Mouse (Mus musculus): ENCODE measurements around the gene Mettl1.
A peak's percentile ranks its signal among the peaks of the same experiment; 100 is the strongest.
"Not testable (repeated sequence)": the region's sequence is repeated elsewhere in the genome, so short reads cannot be mapped to it uniquely, and the experiment has no call there.

Mettl1 gene

DNA sequence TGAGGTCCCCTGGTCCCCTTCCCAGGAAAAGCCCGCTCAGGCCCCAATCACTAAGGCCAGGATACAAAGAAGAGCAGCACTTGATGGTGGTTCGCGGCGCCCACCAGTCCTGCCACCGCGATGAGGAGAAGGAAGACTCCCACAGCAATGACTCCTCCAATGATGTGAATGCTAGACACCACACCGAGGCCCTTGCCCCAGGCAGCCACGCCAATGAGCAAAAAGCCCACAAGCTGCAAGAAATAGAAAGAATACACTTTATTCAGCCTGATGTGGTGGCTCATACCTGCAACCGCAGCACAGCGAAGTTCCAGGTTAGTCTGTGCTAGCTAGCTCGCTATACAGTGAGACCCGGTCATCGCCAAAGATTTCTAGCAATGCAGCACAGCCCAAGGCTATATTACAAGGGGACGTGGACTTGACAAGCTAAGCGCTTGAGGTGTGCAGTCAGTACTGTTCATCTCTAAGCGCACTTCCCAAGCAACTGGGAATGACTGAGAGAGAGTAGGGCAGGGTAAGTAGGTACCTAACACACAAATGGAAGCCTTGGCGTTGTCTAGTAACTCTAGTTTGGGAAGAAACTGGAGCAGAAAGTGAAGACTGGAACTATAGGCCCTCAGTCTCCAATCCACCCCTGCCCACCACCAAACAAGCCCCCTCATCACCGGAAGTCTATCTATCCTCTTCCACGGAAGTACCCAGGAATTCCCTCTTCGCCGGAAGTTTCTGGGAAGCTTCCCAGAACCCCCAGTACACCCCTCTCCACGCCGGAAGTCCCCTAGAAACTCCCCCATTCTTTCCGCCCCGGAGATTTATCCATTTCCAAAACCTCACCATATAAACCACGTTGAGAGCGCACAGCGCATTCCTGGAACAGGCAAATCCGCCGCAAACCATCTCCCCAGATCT, 28.3 kb downstream of the Mettl1 start:
- no peak for DNase-seq

DNA sequence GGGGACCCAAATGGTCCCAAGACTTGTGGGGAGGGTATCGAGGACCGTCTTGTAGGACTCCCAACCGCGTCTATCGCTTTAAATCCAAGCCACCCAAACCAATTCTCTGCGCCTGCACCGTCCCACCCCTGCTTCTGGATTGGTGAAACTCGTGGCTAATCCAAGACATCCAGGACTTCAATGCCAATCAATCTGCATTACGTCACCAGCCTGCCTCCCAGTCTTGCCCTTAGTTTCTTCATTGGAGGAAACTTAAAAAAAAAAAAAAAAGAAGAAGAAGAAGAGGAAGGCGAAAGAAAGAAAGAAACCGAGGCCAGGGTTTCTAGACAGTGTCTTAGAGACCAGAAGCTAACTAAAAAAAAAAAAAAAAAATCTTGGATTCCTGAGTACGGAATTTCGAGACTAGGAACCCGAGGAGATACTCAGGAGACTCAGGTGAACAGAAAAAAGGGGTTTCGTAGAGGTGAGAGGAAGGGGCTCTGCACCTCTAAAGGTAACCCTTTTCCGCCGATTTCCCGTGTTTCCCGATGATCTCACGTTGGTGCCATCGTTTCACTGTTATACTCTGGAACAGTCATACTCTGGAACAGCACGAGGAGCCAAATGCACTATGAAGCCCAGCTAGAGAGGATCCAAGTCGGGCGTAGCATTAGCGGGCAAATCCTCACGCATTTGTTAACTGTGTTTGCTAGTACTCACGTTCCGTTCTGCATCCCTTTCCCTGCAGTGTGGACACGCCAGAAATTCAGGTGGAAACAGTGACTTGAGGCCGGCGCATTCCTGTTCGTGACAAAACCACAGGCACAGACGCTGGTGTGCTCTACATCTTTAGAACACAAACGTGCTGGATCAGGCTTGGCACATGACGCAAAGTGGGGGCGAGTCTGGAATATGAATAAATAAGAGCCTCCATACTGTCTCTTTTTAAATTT, 29.2 kb downstream of the Mettl1 start, which contains the start of gene Tspan31:
TSS of gene Tspan31 (minus strand) at position 75 of the 932 bp plus-strand sequence.
- DNase-seq: peak; percentile 88

DNA sequence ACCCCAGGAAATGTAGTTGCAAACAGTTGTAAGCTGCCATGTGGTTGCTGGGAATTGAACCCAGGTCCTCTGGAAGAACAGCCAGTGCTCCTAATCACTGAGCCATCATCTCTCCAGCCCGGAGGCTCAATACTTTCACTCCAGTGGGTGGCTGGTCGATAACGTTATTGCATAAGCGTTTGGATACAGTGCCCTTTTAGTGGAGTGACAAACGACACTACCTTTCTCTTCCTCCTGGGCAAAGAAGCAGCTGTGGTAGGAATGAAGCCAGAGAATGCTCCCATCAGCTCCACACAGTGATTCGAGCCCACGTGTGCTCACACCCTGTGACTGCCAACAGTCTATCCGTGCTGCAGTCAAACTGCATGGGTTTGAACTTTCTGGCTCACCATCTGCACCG, 30.0 kb downstream of the Mettl1 start:
- no peak for DNase-seq

DNA sequence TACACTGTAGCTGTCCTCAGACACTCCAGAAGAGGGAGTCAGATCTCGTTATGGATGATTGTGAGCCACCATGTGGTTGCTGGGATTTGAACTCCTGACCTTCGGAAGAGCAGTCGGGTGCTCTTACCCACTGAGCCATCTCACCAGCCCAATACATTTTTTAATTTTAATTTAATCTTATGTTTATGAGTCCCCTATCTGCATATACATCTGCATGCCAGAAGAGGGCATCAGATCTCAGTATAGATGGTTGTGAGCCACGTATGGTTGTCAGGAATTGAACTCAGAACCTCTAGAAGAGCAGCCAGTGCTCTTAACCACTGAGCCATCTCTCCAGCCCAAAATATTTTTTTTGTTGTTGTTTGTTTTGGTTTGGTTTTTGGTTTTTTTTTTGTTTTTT, 31.1 kb downstream of the Mettl1 start:
- not testable (repeated sequence) for DNase-seq

DNA sequence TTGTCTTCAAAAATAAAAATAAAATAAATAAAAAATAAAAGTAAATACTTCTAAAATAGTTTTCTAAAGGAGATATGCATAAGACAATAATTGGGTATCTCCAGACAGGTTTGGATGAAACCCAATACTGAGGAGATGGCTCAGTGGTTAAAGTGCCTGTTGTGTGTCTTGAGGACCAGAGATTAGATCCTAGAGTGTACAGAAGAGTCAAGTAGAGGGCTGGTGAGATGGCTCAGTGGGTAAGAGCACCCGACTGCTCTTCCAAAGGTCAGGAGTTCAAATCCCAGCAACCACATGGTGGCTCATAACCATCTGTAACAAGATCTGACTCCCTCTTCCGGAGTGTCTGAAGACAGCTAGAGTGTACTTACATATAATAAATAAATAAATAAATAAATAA, 31.8 kb downstream of the Mettl1 start:
- not testable (repeated sequence) for DNase-seq

DNA sequence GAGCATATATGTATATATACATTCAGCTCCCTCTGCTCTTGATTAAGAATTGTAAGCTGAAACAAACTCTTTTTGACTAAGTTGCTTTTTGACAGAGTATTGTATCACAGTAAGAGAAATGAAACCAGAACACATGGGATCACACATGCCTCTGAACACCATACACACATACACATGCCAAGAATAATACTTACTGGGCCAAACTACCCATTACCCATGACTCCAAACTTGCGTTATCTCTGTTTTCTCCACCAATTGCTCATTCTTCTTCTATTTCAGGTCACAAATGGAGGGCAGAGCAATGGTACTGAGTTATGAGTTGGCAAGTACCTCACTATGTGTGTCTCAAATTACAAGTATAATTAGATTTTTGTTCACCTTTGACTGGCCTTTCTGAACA, 32.8 kb downstream of the Mettl1 start:
- DNase-seq: no peak

DNA sequence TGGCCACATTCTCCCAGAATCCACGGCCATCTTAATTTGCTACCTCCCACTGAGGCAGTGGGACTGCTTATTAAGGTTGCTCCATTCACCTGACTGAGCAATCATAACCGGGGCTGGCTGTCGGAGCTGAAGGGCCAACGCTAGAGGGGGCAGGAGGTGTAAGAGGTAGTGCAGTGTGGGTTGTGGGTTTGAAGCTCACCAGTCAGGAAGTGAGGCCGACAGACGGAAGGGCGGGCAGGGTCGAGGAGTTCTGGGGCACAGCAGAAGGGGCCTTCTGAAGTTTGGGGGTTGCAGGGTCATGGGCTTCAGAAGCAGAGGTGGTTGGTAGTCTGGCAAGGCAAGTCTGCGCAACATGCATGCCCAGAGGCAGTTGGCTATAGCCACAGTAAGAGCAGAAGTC, 33.9 kb downstream of the Mettl1 start, which contains the start of gene Agap2:
TSS of gene Agap2 (plus strand) at position 205 of the 400 bp plus-strand sequence.
- no peak for DNase-seq

DNA sequence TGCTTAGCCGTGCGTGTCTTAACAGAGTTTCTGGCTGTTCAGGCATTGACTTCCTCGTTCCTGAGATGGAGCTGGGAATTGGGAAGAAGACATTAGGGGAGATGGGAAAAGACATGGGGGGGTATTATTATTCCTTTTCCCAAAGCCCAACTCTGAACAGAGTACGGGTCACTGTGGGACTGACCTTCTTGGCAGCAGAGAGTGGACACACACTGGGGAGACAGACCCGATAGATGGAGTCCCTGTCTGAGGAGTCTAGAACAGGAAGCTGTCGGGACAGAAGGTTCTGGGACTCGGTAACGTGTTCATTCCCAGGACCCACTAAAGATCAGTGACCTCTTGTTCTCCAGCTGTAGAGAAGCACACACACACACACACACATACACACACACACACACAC, 34.4 kb downstream of the Mettl1 start:
- DNase-seq: no peak

DNA sequence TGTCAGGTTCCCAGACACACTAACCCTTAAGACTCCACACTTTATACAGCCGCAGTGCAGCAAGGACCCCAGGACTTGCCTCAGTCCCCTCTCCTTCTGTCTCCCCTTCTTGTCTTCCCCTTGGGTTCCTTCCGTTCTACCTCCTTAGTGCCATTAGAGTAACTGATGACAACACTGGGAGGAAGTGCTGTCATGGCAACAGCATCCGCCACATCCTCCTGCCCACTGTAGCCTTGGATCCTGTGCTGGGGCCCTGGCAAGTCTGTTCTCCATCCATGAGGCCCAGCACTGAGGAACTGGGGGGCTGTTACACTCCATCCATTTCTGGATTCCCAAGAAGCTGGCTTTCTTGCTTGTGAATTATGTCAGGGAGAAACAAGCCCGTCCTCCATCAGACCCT, 34.9 kb downstream of the Mettl1 start:
- no peak for DNase-seq

DNA sequence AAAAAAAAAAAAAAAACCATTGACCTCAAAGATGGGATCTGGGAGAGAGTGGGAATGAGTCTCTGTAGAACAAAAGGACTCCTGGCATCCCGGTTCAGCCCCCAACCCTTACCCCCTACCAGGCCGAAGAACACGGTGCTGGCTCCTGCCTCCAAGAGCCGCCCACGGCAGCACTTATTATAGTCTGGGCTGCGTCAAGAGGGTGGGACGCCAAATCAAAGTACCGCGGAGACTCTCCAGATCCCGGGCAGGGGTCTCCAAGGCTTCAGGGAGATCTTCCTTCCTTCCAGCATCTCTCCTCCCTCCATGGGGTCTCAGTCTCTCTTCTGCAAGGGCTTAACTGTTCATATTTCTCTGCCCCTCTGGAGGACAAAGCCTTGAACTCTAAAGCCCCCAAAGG, 36.3 kb downstream of the Mettl1 start:
- no peak for DNase-seq

DNA sequence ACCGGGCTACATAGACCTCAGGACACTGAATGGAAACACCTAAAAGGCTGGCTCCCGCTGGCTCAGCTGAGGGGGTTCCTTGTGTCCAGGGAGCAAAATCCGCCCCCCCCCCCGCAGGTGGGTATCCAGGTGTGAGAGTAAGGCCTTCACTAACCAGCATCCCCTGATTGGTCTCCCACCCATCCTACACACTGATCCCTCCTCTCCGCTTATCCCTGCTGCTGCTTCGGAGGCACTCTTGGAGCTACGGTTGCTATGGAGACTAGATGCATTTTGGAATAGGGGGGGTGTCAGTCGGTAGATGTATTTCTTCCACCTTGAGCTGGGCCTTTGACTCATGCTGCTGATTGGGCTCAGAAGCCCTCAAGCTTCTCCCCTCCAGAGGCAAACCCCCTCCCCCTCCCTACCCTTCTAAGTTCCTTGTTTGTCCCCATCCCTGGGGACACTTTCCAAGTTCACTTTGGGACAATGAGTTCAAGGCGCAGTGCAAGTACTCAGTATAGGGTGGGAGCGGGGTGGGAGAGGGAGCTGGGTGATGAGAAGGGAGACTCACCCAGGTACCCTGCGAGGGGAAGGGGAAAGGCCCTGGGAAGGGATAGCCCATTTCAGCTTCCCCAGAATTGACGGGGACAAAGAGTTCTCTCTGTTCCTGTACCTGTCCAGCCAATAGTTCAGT, 36.9 kb downstream of the Mettl1 start:
- no peak for DNase-seq

DNA sequence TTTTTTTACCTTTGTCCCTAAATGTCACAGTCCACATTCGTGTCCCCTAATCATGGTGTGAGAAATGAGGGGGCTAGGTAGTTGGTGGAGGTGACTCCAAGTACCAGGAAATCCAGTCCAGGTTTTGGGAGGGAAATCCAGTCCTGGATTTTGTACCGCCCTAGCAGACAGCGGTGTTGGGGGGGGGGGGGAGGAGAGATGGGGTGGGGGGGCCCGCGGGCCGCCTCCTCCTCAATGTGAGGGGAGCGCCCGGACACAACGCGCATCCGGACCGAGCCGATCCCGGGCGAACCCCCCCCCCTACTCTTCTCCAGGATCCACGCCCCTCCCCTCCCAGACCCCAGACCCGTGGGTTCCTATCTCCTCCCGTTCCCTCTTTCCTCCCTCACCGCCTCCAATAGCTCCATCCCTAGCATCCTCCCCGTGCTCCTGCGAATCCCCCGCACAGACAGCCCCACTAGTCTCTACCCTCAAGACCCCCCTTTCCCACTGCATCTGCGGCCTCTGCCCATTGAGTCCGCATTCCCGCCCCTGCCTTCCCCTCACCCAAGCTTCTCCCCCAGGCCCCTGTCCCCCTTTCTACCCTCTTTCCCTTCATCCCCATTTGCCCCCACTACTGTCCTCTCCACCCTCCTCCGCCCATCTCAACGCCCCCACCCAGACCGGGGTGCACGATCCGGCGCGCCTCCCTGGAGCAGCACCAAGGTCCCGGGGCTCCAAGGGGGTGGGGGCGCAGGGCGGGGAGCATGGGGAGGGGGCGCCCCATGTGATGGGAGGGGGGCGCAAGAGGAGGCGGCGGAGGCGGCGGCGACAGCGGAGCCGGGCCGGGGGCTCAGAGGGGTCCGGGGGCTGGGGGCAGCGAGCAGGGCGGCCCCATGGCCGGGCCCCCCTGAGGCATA, 37.7 kb downstream of the Mettl1 start:
- no peak for DNase-seq

DNA sequence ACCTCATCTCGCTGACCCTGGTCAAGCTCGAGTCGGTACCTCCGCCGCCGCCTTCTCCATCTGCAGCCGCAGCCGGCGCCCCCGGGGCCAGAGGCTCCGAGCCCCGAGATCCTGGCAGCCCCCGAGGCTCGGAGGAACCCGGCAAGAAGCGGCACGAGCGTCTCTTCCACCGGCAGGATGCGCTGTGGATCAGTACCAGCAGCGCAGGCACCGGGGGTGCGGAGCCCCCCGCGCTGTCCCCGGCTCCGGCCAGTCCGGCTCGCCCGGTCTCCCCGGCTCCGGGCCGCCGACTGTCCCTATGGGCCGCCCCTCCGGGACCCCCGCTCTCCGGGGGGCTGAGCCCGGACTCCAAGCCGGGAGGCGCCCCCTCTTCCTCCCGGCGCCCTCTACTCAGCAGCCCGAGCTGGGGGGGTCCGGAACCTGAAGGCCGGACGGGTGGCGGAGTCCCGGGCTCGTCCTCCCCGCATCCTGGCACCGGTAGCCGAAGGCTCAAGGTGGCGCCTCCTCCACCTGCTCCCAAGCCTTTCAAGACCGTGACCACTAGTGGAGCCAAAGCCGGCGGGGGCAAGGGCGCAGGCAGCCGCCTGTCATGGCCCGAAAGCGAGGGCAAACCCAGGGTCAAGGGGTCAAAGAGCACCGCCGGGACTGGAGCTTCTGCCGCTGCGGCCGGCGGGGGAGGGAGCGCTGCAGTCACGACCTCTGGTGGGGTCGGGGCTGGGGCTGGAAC, 38.6 kb downstream of the Mettl1 start:
- no peak for DNase-seq

DNA sequence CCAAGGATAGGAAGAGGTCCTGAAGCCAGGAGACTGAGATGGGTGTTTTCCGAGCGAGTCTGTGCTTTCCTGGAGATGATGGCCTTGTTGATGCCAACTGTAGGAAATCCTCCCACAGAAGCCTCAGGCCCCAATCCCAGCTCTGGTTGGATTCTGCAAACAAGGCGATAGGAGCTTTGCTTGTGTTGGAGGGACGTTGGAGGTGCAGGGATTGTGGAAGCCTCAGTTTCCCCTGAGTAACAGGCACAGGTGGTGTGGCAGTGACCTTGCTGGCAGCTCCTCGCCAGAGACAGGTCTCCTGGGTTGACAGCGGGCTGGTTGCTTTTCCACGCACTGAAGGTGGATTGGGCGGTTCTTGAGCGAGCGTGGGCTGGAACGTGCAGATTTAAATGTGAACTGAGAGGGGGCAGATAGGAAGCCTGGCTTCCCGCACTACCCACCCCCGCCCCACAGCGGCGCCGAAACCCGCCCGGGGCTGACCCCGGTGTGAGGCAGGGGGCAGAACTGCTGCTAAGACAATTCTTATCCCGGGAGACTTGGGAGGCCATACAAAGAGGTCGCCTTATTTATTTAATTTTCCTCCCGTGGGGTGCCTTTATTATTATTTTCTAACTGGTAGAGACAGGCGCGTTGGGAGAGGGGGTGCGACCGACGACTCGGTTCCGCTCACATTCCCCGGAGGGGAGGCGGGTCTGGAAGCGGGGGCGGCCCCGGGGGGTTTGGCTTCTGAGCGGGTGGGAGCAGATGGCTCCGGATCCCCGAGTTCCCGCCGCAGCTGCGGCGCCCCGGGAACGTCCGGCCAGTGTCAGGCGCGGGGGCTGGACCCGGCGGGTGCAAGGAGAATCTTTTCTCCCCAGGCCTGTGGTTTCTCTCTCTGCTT, 39.9 kb downstream of the Mettl1 start:
- DNase-seq: no peak

DNA sequence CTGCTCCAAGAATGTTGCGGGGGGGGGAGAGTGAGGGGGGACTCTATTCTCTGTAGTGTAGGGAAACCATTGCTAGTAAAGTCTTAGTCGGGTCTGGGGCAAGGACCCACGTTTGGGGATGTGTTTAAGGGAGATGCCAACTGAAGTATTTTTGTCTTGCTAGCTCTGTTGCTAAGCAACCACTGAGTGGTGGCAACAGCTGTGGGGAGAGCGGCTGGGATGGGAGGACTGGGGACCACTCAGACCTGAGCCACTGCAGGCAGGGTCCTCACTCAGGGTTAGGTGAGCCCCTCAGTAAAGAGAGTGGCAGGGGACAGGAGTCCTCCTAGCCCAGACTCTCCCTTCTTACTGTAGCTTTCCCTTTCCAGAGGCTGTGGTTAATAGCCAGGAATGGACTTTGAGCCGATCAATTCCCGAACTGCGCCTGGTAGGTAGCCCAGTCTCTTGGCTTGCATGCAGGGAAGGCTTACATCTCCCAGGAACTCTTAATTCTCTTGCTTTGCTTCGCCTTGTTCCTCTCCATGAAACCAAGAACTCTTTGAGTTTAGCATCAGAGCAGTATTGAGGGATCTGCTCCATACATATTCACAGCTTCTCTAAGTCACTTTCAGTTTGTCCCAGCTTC, 40.9 kb downstream of the Mettl1 start:
- DNase-seq: no peak

DNA sequence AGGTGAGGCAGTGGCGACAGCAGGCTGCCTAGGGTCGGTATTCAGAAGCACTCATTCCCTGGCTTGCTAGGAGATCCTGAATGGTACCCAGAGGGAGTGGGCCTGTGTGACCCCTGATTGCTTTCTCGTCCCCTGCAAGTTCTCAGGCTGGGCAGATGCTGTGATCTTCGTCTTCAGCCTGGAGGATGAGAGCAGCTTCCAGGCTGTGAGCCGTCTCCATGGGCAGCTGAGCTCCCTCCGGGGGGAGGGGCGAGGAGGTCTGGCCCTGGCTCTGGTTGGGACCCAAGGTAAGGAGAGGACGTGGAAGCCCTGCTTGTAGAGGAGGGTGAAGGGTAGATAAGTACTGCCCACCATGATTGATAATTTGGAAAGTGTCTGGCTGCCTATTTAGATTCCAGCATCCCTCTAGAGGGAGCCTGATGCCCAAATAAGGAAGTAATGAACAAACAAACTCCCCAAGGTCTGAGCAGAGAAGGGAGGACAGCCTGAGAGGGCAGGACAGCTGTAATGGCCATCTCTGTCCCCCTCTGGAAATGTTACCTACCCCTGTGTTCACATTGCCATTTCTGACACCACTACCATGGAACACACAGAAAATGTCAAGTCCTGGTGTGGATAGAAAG, 42.2 kb downstream of the Mettl1 start:
- DNase-seq: no peak

DNA sequence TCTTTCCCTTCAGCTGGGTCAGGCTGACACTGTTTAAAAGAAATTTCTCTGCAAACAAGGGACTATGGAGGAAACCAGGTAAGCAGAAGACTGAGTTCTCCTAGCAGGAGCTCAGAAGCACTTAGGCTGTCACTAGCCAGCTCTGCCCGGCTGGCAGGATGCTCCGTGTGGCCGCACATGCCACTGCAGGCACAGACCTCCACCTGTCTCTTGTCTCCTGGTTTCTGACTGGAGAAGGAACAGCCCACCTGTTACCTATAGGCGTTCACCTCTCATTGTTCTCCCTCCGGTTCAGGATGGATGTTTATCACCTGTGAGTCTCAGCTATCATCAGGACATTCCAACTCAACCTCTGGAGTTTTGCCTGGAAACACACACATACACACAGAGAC, 42.7 kb downstream of the Mettl1 start:
- no peak for DNase-seq

DNA sequence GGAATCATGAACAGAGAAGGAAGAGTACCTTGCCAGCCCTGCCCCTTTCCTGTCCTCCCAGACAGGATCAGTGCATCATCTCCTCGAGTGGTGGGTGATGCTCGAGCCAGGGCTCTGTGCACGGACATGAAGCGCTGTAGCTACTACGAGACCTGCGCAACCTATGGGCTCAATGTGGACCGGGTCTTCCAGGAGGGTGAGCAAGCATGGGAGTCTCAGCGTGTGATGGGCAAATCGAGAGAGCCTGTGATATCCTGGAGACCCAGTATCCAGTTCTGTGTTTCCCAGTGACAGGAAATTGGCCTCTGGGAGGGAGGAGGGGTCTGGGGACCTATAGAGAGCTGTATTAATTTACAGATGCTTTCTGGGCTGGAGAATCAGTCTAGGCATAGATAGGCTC, 43.8 kb downstream of the Mettl1 start:
- DNase-seq: no peak

DNA sequence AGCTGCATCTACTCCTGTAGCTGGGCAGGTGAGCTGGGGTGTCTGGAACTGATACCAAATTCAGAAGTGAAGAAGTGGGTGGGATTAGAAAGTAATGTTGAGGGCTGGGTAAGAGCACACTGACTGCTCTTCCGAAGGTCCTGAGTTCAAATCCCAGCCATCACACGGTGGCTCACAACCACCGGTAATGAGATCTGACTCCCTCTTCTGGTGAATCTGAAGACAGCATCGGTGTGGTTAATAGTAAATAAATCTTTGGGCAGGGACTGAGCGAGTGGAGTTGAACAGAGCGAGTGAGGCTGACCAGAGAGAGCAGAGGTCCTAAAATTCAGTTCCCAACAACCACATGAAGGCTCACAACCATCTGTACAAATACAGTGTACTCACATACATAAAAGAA, 44.4 kb downstream of the Mettl1 start:
- DNase-seq: no peak

Data from lung, postnatal 14 days (tissue).